Mouse (Mus musculus) CH12.LX (cell line): Measurements from ENCODE around the gene Dcst1.

Experiments
- CTCF ChIP-seq, 2 experiments: IDR thresholded peaks in 1 of 2; conservative IDR thresholded peaks in 1 of 2; 2 replicates each; pipeline ENCODE4 v1.5.1; 2011 to 2012; ENCODE audit warnings: low read depth in 2 of 2, low read length in 2 of 2, improper control_type of control experiment in 1 of 2, inconsistent platforms in 1 of 2, mild to moderate bottlenecking in 1 of 2, moderate library complexity in 1 of 2
- MYC ChIP-seq: IDR thresholded peaks from 2 replicates; pipeline ENCODE4 v1.6.1; 2011; ENCODE audit warnings: low read depth, mild to moderate bottlenecking, improper control_type of control experiment, low read length

DNA sequence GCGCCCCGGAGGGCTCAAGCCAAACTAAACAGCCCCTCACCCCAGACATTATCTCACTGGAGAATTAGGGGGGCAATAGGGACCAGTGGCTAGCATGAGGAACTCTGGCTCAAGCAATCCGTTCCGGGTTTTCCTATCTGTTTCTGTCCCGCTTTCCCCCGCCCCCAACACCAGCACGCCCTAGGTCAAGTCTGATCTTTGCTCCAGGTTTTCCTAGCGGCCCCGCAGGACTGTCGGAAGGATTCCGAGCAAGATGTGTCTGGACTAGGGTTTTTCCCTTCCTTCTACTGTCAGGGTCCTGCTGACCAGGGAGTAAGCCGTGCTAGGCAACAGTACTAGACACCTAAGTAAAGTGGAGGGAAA, 29.8 kb upstream of the Dcst1 start:
- TF ChIP-seq CTCF (conservative IDR thresholded peaks at IDR 0.05 in 1 of 2, IDR thresholded peaks at IDR 0.05 in 1 of 2; ENCODE audit: low read depth in 2 of 2, low read length in 2 of 2) (no peak), MYC (no peak)
